Mouse (Mus musculus) testis, adult 2 months (tissue): Measurements from ENCODE around the gene Prpsap2.
"Not testable (repeated sequence)": the region's sequence is repeated elsewhere in the genome, so short reads cannot be mapped to it uniquely, and the experiment has no call there.

Source experiments
- CTCF ChIP-seq: fragments of 200-500 bp; IDR thresholded peaks from 2 replicates; pipeline ENCODE4 v1.5.1; 2012; ENCODE audit warnings: low read depth, mild to moderate bottlenecking, inconsistent platforms, low read length, moderate library complexity; ENCODE audit not compliant: control insufficient read depth, insufficient read depth, insufficient replicate concordance
- POLR2A ChIP-seq: fragments of 200-500 bp; IDR thresholded peaks from 2 replicates; pipeline ENCODE4 v1.6.1; 2012; ENCODE audit warnings: low read depth, mild to moderate bottlenecking, inconsistent platforms, low read length, moderate library complexity; ENCODE audit not compliant: control insufficient read depth

- not testable (repeated sequence) for TF ChIP-seq POLR2A, CTCF
These were observed 20.6 kb upstream of the Prpsap2 start for GRCm38 (mm10) chr11:61782526-61782925.
